Mouse (Mus musculus) stomach, postnatal 0 days (tissue): ENCODE measurements around the gene Trappc6b.

Experiments
- CTCF ChIP-seq: IDR thresholded peaks from 2 replicates; pipeline ENCODE4 v1.5.1; 2016; ENCODE audit warnings: antibody characterized with exemption, low read depth, mild to moderate bottlenecking, moderate library complexity
- EP300 ChIP-seq: optimal IDR thresholded peaks from 2 replicates; pipeline ENCODE3; 2016; ENCODE audit warnings: antibody characterized with exemption

GRCm38 (mm10) chr12:59040851-59041250, 20.4 kb downstream of the Trappc6b start:
- TF ChIP-seq CTCF (no peak), EP300 (no peak)
